Mouse (Mus musculus): Measurements from ENCODE around the gene Capn11. TPM values are rescaled to one million over a fixed set of nuclear protein-coding genes. Genes with fewer than 3 reads are reported as not detected.

The Capn11 gene
- polyA plus RNA-seq, 1 experiment from 2014 or later: 0.41 TPM

DNA sequence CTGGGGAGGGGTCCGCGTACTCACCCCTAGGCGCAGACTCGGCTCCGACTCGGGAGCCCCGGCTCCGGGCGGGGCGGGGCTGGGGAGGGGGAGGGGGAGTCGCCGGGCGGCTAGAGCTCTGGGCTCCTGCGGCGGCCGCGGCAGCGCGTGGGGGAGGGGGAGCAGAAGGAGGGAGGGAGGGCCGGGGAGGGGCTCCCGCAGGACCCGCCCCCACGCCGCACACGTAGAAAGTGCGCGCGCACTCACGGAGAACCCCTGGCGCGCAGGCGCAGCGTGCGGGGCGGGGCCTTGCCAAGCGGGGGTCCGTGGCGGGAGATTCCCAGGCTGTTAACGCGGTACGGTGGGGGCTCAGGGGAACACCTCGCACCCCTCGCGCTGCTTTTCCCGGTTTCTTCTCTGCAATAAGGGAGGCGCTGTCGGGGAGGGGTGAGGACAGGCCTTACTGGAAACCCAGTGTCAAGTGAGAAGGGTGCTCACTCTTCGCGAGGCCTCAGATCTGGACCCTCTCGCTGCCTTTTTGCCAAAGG, 27.0 kb upstream of the Capn11 start, which contains the start of gene Mrpl14:
Gene Mrpl14 (plus strand): TSS at position 230 of the 527 bp plus-strand sequence.
- Histone ChIP-seq H3K4me3 (ENCODE audit: low read depth, low read length) (peak within 1 kb of the TSS; percentile 74), H3K9ac (ENCODE audit: low read depth, low read length) (peak within 1 kb of the TSS; percentile 88), H3K36me3 (ENCODE audit: control insufficient read depth, insufficient read depth) (no peaks in the 10 kb centered on the region), H3K4me2 (ENCODE audit: low read depth, low read length) (peak within 1 kb of the TSS; percentile 99), H3K27me3 (ENCODE audit: control insufficient read depth, insufficient read depth, low read depth, low read length) (no peaks in the 10 kb centered on the region), H3K27ac (ENCODE audit: low read length) (peak within 1 kb of the TSS; percentile 75), H3K9me3 (replicated peaks; ENCODE audit: control insufficient read depth, low read length) (no peaks in the 10 kb centered on the region), H3K4me1 (ENCODE audit: control insufficient read depth, low read depth, low read length) (peaks cover 24% of the 10 kb centered on the region)
- 0% methylated on average over 49 of the region's 50 CpGs for WGBS (ENCODE audit: insufficient replicate concordance)
- peak; percentile 89 for ATAC-seq (ENCODE audit: low read depth)

DNA sequence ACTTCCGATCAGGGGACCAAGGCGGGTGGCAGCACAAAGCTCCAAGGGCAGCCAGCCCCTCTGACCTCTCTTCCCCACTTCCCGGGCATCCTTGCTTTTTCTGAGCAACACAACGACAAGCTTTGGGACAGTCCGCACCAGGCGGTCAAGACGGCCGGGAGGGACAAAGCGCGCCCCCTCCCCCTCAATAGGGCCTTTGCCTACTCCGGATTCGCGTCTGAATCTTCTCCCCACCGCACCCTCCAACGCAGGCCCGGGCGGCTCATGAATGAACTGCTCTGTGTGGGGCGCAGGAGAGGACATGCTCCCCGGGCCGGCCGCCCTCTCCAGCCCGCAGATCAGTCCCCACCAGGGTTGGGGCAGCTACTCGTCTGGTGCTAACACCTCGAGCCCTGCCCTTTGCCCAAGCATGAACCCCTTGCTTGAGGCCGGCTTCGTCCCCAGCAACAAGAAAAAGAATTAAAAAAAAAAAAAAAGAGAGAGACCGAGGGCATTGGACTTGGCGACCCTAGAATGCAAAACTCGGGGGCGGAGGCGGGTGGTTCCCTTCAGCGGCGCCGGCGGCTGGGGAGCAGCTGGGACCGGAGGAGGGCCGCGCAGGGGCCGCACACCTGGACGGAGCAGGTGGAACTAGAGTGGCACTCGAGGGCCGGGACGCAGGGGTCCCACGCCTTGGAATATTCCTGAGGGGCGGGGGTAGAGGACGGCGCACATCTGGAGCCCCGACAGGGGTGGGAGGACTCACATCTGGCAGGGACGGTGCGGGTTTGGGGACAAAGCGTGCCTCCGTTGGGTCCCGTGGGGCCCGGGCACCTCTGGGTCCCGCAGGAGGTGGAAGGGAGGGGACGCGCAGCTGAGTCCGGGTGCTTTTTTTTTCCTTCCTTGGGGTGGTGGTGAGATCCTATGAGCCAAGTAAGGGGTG, 26.3 kb upstream of the Capn11 start:
- Histone ChIP-seq H3K27ac (ENCODE audit: low read length) (peak overlapping the region; percentile 75), H3K36me3 (ENCODE audit: control insufficient read depth, insufficient read depth) (no peaks in the 10 kb centered on the region), H3K4me3 (ENCODE audit: low read depth, low read length) (peak overlapping the region; percentile 74), H3K9me3 (replicated peaks; ENCODE audit: control insufficient read depth, low read length) (no peaks in the 10 kb centered on the region), H3K27me3 (ENCODE audit: control insufficient read depth, insufficient read depth, low read depth, low read length) (no peaks in the 10 kb centered on the region), H3K4me2 (ENCODE audit: low read depth, low read length) (peak overlapping the region; percentile 99), H3K9ac (ENCODE audit: low read depth, low read length) (peak overlapping the region; percentile 88), H3K4me1 (ENCODE audit: control insufficient read depth, low read depth, low read length) (peaks cover 31% of the 10 kb centered on the region)
- peak; percentile 46 for ATAC-seq (ENCODE audit: low read depth)
- 1% methylated on average over 58 of the region's 58 CpGs for WGBS (ENCODE audit: insufficient replicate concordance)

DNA sequence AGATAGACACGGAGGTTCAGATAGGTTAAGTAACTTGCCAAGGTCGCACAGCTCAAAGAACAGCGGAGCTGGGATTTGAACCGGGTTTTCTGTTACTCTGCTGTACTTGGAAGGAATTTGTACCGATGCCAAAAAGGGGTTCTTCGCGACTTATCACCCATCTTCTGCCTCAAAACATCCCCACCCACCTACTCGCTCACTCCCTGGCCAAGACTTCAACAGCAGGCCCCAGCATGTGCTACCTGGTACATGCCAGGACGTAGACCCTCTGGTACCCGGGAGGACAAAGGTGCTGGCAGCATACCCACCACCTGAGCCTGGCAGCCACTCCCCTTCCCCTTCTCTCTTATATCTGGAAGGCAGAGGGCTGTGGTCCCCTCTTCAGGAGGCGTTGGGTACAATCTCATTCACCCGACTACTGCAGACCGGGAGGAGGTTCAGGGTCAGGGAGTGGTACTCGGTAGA, 25.6 kb upstream of the Capn11 start:
- 31% methylated on average over 14 of the region's 14 CpGs for WGBS (ENCODE audit: insufficient replicate concordance)
- peak overlapping the region; percentile 99 for H3K4me2 ChIP-seq (ENCODE audit: low read depth, low read length)
- no peaks in the 10 kb centered on the region for H3K36me3 ChIP-seq (ENCODE audit: control insufficient read depth, insufficient read depth)
- no peaks in the 10 kb centered on the region for H3K9me3 ChIP-seq (replicated peaks; ENCODE audit: control insufficient read depth, low read length)
- no peak for ATAC-seq (ENCODE audit: low read depth)
- peak overlapping the region; percentile 88 for H3K9ac ChIP-seq (ENCODE audit: low read depth, low read length)
- H3K27me3 ChIP-seq (ENCODE audit: control insufficient read depth, insufficient read depth, low read depth, low read length): no peaks in the 10 kb centered on the region
- peaks cover 31% of the 10 kb centered on the region for H3K4me1 ChIP-seq (ENCODE audit: control insufficient read depth, low read depth, low read length)
- H3K4me3 ChIP-seq (ENCODE audit: low read depth, low read length): peak overlapping the region; percentile 74
- no peak overlapping the region for H3K27ac ChIP-seq (ENCODE audit: low read length)

DNA sequence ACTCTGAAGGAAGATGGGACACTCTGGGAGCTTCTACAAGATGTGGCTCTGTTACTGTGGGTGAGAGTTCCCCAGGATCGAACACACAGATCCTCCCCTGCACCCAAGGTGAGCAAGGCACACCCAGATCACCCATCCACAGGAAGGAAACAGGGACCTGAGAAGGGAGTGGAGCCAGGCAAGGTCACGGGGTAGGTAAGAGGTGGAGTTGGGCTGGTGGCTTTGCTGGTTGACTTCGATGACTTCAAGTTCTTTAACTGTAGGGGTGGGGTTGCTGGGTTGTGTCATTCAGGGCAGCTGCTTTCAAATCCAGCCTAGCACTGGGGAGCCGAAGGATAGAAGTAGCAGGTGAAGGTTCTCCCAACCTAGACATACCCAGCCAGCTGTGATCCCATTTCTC, 23.7 kb upstream of the Capn11 start:
- no peak overlapping the region for H3K9ac ChIP-seq (ENCODE audit: low read depth, low read length)
- H3K27ac ChIP-seq (ENCODE audit: low read length): no peak overlapping the region
- H3K4me3 ChIP-seq (ENCODE audit: low read depth, low read length): no peak overlapping the region
- no peaks in the 10 kb centered on the region for H3K9me3 ChIP-seq (replicated peaks; ENCODE audit: control insufficient read depth, low read length)
- no peak for ATAC-seq (ENCODE audit: low read depth)
- H3K27me3 ChIP-seq (ENCODE audit: control insufficient read depth, insufficient read depth, low read depth, low read length): no peaks in the 10 kb centered on the region
- H3K4me1 ChIP-seq (ENCODE audit: control insufficient read depth, low read depth, low read length): peaks cover 30% of the 10 kb centered on the region
- H3K36me3 ChIP-seq (ENCODE audit: control insufficient read depth, insufficient read depth): no peaks in the 10 kb centered on the region; the same call in 1 of the 2 replicates
- H3K4me2 ChIP-seq (ENCODE audit: low read depth, low read length): no peak overlapping the region
- 72% methylated on average over 4 of the region's 4 CpGs for WGBS (ENCODE audit: insufficient replicate concordance)

DNA sequence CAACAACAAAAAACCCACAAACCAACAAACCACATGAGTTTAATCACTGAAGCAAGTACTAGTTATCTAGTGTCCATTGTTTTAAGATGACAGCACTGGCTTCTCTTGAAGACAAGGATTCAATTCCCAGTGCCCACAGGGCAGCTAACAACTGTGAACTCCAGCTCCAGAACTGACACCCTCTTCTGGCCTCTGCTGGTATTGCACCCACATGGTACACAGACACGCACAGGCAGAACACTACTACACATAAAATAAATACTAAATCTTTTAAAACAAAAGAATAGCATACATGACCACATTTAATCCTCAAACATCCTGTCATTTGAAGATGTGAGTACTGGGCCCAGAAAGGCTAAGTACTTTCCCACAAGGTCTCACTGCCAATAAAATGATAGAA, 22.5 kb upstream of the Capn11 start:
- Histone ChIP-seq H3K4me1 (ENCODE audit: control insufficient read depth, low read depth, low read length) (peaks cover 19% of the 10 kb centered on the region), H3K4me2 (ENCODE audit: low read depth, low read length) (no peak overlapping the region), H3K9ac (ENCODE audit: low read depth, low read length) (no peak overlapping the region), H3K27me3 (ENCODE audit: control insufficient read depth, insufficient read depth, low read depth, low read length) (no peaks in the 10 kb centered on the region), H3K27ac (ENCODE audit: low read length) (no peak overlapping the region), H3K9me3 (replicated peaks; ENCODE audit: control insufficient read depth, low read length) (no peaks in the 10 kb centered on the region), H3K4me3 (ENCODE audit: low read depth, low read length) (no peak overlapping the region), H3K36me3 (ENCODE audit: control insufficient read depth, insufficient read depth) (no peaks in the 10 kb centered on the region; the same call in 1 of the 2 replicates)
- ATAC-seq (ENCODE audit: low read depth): no peak
- WGBS (ENCODE audit: insufficient replicate concordance): 98% methylated on average over 1 of the region's 1 CpGs

DNA sequence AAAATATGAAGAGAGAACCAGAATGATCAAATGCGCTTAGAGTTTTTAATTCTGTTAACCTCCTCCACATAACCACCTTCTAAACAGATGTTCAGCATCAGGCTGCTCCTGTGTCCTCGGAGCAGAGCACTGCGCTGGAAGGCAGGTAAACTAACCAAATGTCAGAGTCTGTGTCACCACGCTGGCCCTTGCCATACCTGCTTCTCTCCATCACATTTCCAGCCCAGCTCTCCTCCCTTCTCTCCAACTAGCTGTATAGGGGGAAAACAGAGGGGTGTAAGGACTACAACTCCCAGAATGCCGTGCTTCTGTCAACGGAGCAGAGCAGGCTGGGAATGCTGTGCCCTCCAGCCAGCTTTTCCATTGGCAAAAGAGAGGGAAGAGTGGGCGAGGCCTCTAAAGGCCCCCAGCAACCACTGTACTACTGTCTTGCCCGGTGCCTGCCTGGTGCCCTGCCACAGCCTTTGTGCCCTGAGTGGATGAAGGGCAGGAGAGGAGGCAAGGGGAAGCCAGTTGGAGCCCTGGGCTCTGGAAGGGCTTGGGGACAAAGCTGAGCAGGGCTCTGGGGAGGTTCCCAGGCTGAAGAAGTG, 21.4 kb upstream of the Capn11 start:
- ATAC-seq (ENCODE audit: low read depth): no peak
- peaks cover 18% of the 10 kb centered on the region for H3K4me1 ChIP-seq (ENCODE audit: control insufficient read depth, low read depth, low read length)
- H3K9ac ChIP-seq (ENCODE audit: low read depth, low read length): no peak overlapping the region
- H3K9me3 ChIP-seq (replicated peaks; ENCODE audit: control insufficient read depth, low read length): no peaks in the 10 kb centered on the region
- no peak overlapping the region for H3K4me3 ChIP-seq (ENCODE audit: low read depth, low read length)
- no peak overlapping the region for H3K27ac ChIP-seq (ENCODE audit: low read length)
- H3K4me2 ChIP-seq (ENCODE audit: low read depth, low read length): no peak overlapping the region
- H3K27me3 ChIP-seq (ENCODE audit: control insufficient read depth, insufficient read depth, low read depth, low read length): no peaks in the 10 kb centered on the region
- H3K36me3 ChIP-seq (ENCODE audit: control insufficient read depth, insufficient read depth): no peaks in the 10 kb centered on the region; the same call in 1 of the 2 replicates
- 58% methylated on average over 8 of the region's 8 CpGs for WGBS (ENCODE audit: insufficient replicate concordance)

DNA sequence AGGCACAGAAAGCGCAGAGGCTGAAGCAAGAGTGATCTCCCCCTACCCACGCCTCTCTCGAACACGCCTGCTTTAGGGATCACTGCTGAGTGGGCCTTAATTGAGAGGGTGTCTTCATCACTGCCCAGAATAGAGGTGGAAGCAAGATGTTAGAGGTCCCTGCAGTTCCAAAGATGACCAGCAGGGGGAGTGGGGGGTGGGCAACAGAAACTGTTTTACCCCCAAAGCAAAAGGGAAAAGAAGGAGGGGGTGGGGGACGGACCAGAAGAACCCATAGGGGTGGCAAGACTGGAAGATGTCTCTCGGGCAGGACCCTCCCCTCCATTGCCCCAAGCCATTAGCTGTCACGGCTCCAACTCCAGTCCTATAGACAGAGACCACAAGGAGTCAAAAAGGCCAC, 19.0 kb upstream of the Capn11 start:
- no peaks in the 10 kb centered on the region for H3K27me3 ChIP-seq (ENCODE audit: control insufficient read depth, insufficient read depth, low read depth, low read length)
- no peak overlapping the region for H3K4me2 ChIP-seq (ENCODE audit: low read depth, low read length)
- 27% methylated on average over 7 of the region's 7 CpGs for WGBS (ENCODE audit: insufficient replicate concordance)
- H3K9ac ChIP-seq (ENCODE audit: low read depth, low read length): no peak overlapping the region
- no peak overlapping the region for H3K4me3 ChIP-seq (ENCODE audit: low read depth, low read length)
- H3K36me3 ChIP-seq (ENCODE audit: control insufficient read depth, insufficient read depth): peaks cover 5% of the 10 kb centered on the region
- peaks cover 7% of the 10 kb centered on the region for H3K4me1 ChIP-seq (ENCODE audit: control insufficient read depth, low read depth, low read length)
- no peaks in the 10 kb centered on the region for H3K9me3 ChIP-seq (replicated peaks; ENCODE audit: control insufficient read depth, low read length)
- ATAC-seq (ENCODE audit: low read depth): no peak
- H3K27ac ChIP-seq (ENCODE audit: low read length): no peak overlapping the region

DNA sequence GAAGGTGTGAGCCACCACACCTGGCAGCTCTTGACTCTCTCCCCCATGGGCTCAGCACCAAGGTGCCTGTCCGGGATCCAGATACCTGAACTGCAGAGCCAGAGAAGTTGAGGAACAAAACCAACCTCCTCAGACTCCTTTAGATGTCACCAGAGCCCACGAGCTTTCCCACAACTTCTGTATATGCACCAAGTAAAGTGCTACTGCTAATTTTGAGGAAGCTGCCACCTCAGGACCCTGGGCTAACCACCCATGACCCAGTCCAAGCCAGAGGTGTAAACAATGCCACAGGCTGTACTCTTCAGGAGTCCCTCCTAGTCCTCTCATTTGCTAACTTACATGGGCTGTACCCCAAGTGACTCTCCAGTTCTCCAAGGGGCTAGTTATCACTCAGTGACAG, 13.5 kb upstream of the Capn11 start:
- WGBS (ENCODE audit: insufficient replicate concordance): 51% methylated on average over 2 of the region's 2 CpGs
- no peak for ATAC-seq (ENCODE audit: low read depth)

DNA sequence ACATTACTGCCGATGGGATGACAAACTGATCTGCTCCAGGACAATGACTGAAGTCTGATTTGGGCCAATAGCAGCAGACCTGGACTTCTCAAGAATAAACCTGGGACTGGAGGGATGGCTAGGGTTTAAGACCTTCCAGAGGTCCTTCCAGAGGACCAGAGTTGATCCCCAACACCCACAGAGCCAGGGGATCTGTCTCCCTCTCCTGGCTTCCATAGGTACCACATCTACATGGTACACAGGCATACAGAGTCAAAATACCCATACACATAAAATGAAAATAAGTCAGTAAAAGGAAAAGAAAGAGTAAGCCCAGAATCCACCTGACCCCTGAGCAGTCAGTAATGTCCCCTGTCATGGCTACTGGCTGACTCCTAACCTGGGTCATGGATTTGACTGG, 12.7 kb upstream of the Capn11 start:
- no peaks in the 10 kb centered on the region for H3K4me1 ChIP-seq (ENCODE audit: control insufficient read depth, low read depth, low read length)
- H3K27me3 ChIP-seq (ENCODE audit: control insufficient read depth, insufficient read depth, low read depth, low read length): no peaks in the 10 kb centered on the region
- H3K27ac ChIP-seq (ENCODE audit: low read length): no peak overlapping the region
- H3K4me3 ChIP-seq (ENCODE audit: low read depth, low read length): no peak overlapping the region
- 78% methylated on average over 1 of the region's 1 CpGs for WGBS (ENCODE audit: insufficient replicate concordance)
- H3K9me3 ChIP-seq (replicated peaks; ENCODE audit: control insufficient read depth, low read length): no peaks in the 10 kb centered on the region
- ATAC-seq (ENCODE audit: low read depth): no peak
- H3K36me3 ChIP-seq (ENCODE audit: control insufficient read depth, insufficient read depth): peaks cover 5% of the 10 kb centered on the region
- no peak overlapping the region for H3K4me2 ChIP-seq (ENCODE audit: low read depth, low read length)
- no peak overlapping the region for H3K9ac ChIP-seq (ENCODE audit: low read depth, low read length)

More for the DNA sequence above, 13.5 kb upstream of the Capn11 start:
- no peaks in the 10 kb centered on the region for H3K9me3 ChIP-seq (replicated peaks; ENCODE audit: control insufficient read depth, low read length)
- no peak overlapping the region for H3K9ac ChIP-seq (ENCODE audit: low read depth, low read length)
- H3K4me1 ChIP-seq (ENCODE audit: control insufficient read depth, low read depth, low read length): no peaks in the 10 kb centered on the region
- no peaks in the 10 kb centered on the region for H3K27me3 ChIP-seq (ENCODE audit: control insufficient read depth, insufficient read depth, low read depth, low read length)
- peaks cover 5% of the 10 kb centered on the region for H3K36me3 ChIP-seq (ENCODE audit: control insufficient read depth, insufficient read depth)
- H3K4me3 ChIP-seq (ENCODE audit: low read depth, low read length): no peak overlapping the region
- no peak overlapping the region for H3K4me2 ChIP-seq (ENCODE audit: low read depth, low read length)
- no peak overlapping the region for H3K27ac ChIP-seq (ENCODE audit: low read length)
